Mouse (Mus musculus) CH12.LX (cell line): ENCODE results near the gene Opcml. TPM values are rescaled to one million over a fixed set of nuclear protein-coding genes. Genes with fewer than 3 reads are reported as not detected.

Source experiments
- DNase-seq: peaks from one replicate; pipeline ENCODE4 v3.0.0-alpha.2; 2013; ENCODE audit errors: extremely low read depth
- H3K27ac ChIP-seq: 2 replicates; pipeline ENCODE4 v1.5.1; 2012; ENCODE audit warnings: low read depth, mild to moderate bottlenecking, control low read depth, moderate library complexity; ENCODE audit not compliant: insufficient read depth
- H3K27me3 ChIP-seq: replicated peaks from 2 replicates; pipeline ENCODE3; 2012; ENCODE audit warnings: inconsistent platforms
- H3K36me3 ChIP-seq, 2 experiments: replicated peaks in 1 of 2; 2 replicates each; pipeline versions ENCODE3 to v1.6.1; 2012; ENCODE audit warnings: inconsistent platforms in 1 of 2, low read length in 1 of 2, mild to moderate bottlenecking in 1 of 2, mixed read lengths in 1 of 2, moderate library complexity in 1 of 2; ENCODE audit not compliant: control insufficient read depth in 1 of 2, insufficient read depth in 1 of 2
- H3K4me1 ChIP-seq, 2 experiments: 2 replicates each; pipeline ENCODE4 v1.6.1; 2012; ENCODE audit warnings: inconsistent platforms in 1 of 2, moderate library complexity in 1 of 2; ENCODE audit not compliant: insufficient read depth in 2 of 2, control insufficient read depth in 1 of 2
- H3K4me2 ChIP-seq: 2 replicates; pipeline ENCODE4 v1.6.1; 2012; ENCODE audit warnings: low read depth, mild to moderate bottlenecking, control low read depth; ENCODE audit not compliant: poor library complexity, insufficient read depth, severe bottlenecking
- H3K4me3 ChIP-seq, 3 experiments: fragments of 150-350 bp in 1 of 3; sonication (generic) in 1 of 3; replicated peaks in 1 of 3; 2 replicates each; pipeline versions ENCODE3 to v1.5.1; 2011 to 2012; ENCODE audit warnings: low read depth in 2 of 3, low read length in 2 of 3, mild to moderate bottlenecking in 2 of 3, moderate library complexity in 2 of 3, control low read depth in 1 of 3, improper control_type of control experiment in 1 of 3, inconsistent platforms in 1 of 3, mixed read lengths in 1 of 3; ENCODE audit not compliant: poor library complexity in 1 of 3
- H3K79me2 ChIP-seq: replicated peaks from 2 replicates; pipeline ENCODE4 v1.6.1; 2012; ENCODE audit warnings: mild to moderate bottlenecking, moderate library complexity; ENCODE audit not compliant: control insufficient read depth, poor library complexity, insufficient read depth, severe bottlenecking; ENCODE audit errors: extremely low read depth
- H3K9ac ChIP-seq: 2 replicates; pipeline ENCODE4 v1.6.1; 2012; ENCODE audit warnings: low read depth, mild to moderate bottlenecking, control low read depth, moderate library complexity; ENCODE audit not compliant: insufficient read depth
- H3K9me3 ChIP-seq: replicated peaks from 2 replicates; pipeline ENCODE3; 2012; ENCODE audit warnings: low read length, inconsistent platforms, mixed read lengths
- CHD1 ChIP-seq: IDR thresholded peaks from 2 replicates; pipeline ENCODE4 v1.6.1; 2012; ENCODE audit warnings: low read depth, low read length, improper control_type of control experiment, inconsistent platforms
- CTCF ChIP-seq, 2 experiments: IDR thresholded peaks in 1 of 2; conservative IDR thresholded peaks in 1 of 2; 2 replicates each; pipeline ENCODE4 v1.5.1; 2011 to 2012; ENCODE audit warnings: low read depth in 2 of 2, low read length in 2 of 2, improper control_type of control experiment in 1 of 2, inconsistent platforms in 1 of 2, mild to moderate bottlenecking in 1 of 2, moderate library complexity in 1 of 2
- E2F4 ChIP-seq: IDR thresholded peaks from 2 replicates; pipeline ENCODE4 v1.6.1; 2011; ENCODE audit warnings: low read depth, low read length, improper control_type of control experiment; ENCODE audit not compliant: insufficient replicate concordance
- ETS1 ChIP-seq: conservative IDR thresholded peaks from 2 replicates; pipeline ENCODE4 v1.6.1; 2012; ENCODE audit warnings: low read depth, mild to moderate bottlenecking, inconsistent platforms, low read length, improper control_type of control experiment, moderate library complexity
- IRF4 ChIP-seq: IDR thresholded peaks from 2 replicates; pipeline ENCODE4 v1.6.1; 2014; ENCODE audit warnings: low read depth, mild to moderate bottlenecking, inconsistent platforms, low read length, improper control_type of control experiment
- JUN ChIP-seq: IDR thresholded peaks from 2 replicates; pipeline ENCODE4 v1.6.1; 2011; ENCODE audit warnings: low read depth, mild to moderate bottlenecking, low read length, improper control_type of control experiment, moderate library complexity; ENCODE audit not compliant: insufficient read depth
- KAT2A ChIP-seq: IDR thresholded peaks from 2 replicates; pipeline ENCODE4 v1.6.1; 2012; ENCODE audit warnings: low read length, improper control_type of control experiment, inconsistent platforms; ENCODE audit not compliant: insufficient replicate concordance
- MAFK ChIP-seq: IDR thresholded peaks from 2 replicates; pipeline ENCODE4 v1.6.1; 2011; ENCODE audit warnings: low read length, improper control_type of control experiment; ENCODE audit not compliant: insufficient replicate concordance
- MAX ChIP-seq: IDR thresholded peaks from 2 replicates; pipeline ENCODE4 v1.6.1; 2011; ENCODE audit warnings: low read length, improper control_type of control experiment
- MAZ ChIP-seq: IDR thresholded peaks from 2 replicates; pipeline ENCODE4 v1.6.1; 2012; ENCODE audit warnings: low read depth, mild to moderate bottlenecking, inconsistent platforms, low read length, improper control_type of control experiment, moderate library complexity
- MEF2A ChIP-seq: IDR thresholded peaks from 2 replicates; pipeline ENCODE4 v1.6.1; 2014; ENCODE audit warnings: low read depth, mild to moderate bottlenecking, inconsistent platforms, low read length, improper control_type of control experiment, borderline replicate concordance
- MXI1 ChIP-seq: IDR thresholded peaks from 2 replicates; pipeline ENCODE4 v1.6.1; 2011; ENCODE audit warnings: mild to moderate bottlenecking, low read depth, low read length, improper control_type of control experiment
- MYC ChIP-seq: IDR thresholded peaks from 2 replicates; pipeline ENCODE4 v1.6.1; 2011; ENCODE audit warnings: low read depth, mild to moderate bottlenecking, improper control_type of control experiment, low read length
- NELFE ChIP-seq: IDR thresholded peaks from 2 replicates; pipeline ENCODE4 v1.6.1; 2011; ENCODE audit warnings: low read depth, low read length, improper control_type of control experiment
- PAX5 ChIP-seq: IDR thresholded peaks from 2 replicates; pipeline ENCODE4 v1.6.1; 2012; ENCODE audit warnings: low read length, inconsistent platforms, mixed read lengths
- POLR2A ChIP-seq: IDR thresholded peaks from 2 replicates; pipeline ENCODE4 v1.6.1; 2011; ENCODE audit warnings: low read depth, mild to moderate bottlenecking, improper control_type of control experiment, low read length
- POLR2AphosphoS2 ChIP-seq: IDR thresholded peaks from 2 replicates; pipeline ENCODE4 v1.6.1; 2011; ENCODE audit warnings: low read depth, low read length, improper control_type of control experiment
- RAD21 ChIP-seq: IDR thresholded peaks from 2 replicates; pipeline ENCODE4 v1.6.1; 2011; ENCODE audit warnings: low read depth, mild to moderate bottlenecking, low read length, improper control_type of control experiment, moderate library complexity
- RCOR1 ChIP-seq: conservative IDR thresholded peaks from 2 replicates; pipeline ENCODE4 v1.6.1; 2012; ENCODE audit warnings: low read depth, mild to moderate bottlenecking, inconsistent platforms, low read length, improper control_type of control experiment
- SMC3 ChIP-seq: IDR thresholded peaks from 2 replicates; pipeline ENCODE4 v1.6.1; 2011; ENCODE audit warnings: low read depth, low read length, improper control_type of control experiment
- TBP ChIP-seq: conservative IDR thresholded peaks from 2 replicates; pipeline ENCODE4 v1.6.1; 2011; ENCODE audit warnings: low read depth, low read length, improper control_type of control experiment
- USF1 ChIP-seq: IDR thresholded peaks from 2 replicates; pipeline ENCODE4 v1.6.1; 2014; ENCODE audit warnings: low read depth, mild to moderate bottlenecking, inconsistent platforms, low read length, improper control_type of control experiment
- USF2 ChIP-seq: conservative IDR thresholded peaks from 2 replicates; pipeline ENCODE4 v1.6.1; 2011; ENCODE audit warnings: low read depth, low read length, improper control_type of control experiment
- ZKSCAN1 ChIP-seq: IDR thresholded peaks from 2 replicates; pipeline ENCODE4 v1.6.1; 2012; ENCODE audit warnings: low read depth, inconsistent platforms, low read length, improper control_type of control experiment, borderline replicate concordance
- dilution Hi-C: fragments of 300-500 bp; cut with MboI; formaldehyde crosslinking; loops from 2 replicates; pipeline ENCODE4 v1.14.3; 2020; ENCODE audit warnings: low sequenced_read_pairs; ENCODE audit not compliant: extremely low pct_unique_long_range_greater_than_20kb, extremely low pct_ligation_motif_present
- in situ Hi-C: fragments of 300-500 bp; cut with MboI; formaldehyde crosslinking; loops from 3 replicates; pipeline ENCODE4 v1.14.3; 2019; ENCODE audit warnings: low sequenced_read_pairs, low pct_ligation_motif_present, low pct_unique_long_range_greater_than_20kb, mixed read lengths
- polyA plus RNA-seq: library from polyadenylated mRNA; unstranded; fragments of >175 nt; gene quantifications from 2 replicates; pipeline ENCODE4 v1.2.1, GENCODE M21; 2012; ENCODE audit warnings: low read depth; ENCODE audit not compliant: insufficient read length
- total RNA-seq, 2 experiments: library from RNA; depleted of rRNA; stranded (reverse); fragments of 300-350 nt in 1 of 2; fragments of >200 nt in 1 of 2; gene quantifications; 2 replicates each; pipeline ENCODE4 v1.2.3; 2012 to 2014

Gene Opcml
- total and polyA plus RNA-seq, 3 experiments = 0.34 to 0.60 TPM; not detected in 1

DNA sequence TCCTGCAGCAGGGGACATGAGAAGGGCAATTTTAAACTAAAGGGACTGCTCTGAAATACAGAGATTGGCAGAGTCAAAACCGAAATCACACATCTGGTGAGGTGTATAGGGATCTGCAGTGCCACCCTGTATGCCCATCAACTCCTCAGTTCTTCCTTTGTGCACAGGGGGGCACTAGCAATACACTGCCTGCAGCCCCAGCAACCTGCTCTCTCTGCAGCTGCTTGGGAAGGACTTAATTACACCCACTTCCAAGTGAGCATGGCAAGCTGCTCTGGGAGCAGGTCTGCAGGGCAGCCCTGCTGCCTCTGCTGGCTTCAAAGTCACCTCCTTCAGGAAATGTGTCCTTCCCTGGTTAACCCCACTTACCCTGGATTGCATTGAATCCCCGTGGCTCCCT is 1147.4 kb downstream of the Opcml start:
- DNase-seq = no peak
- Histone ChIP-seq H3K27ac (no peak overlapping the region), H3K4me1 (no peaks in the 10 kb centered on the region), H3K9ac (no peak overlapping the region)
- in situ Hi-C loops = no loop called here
- TF ChIP-seq MAX = no peak
- no peak for TF ChIP-seq IRF4
- TF ChIP-seq USF1 = no peak
- TF ChIP-seq POLR2AphosphoS2 = no peak
- no peak for TF ChIP-seq MXI1
- no peak for TF ChIP-seq JUN
- TF ChIP-seq CHD1 = no peak
- TF ChIP-seq MYC = no peak
- no peak for TF ChIP-seq RAD21
- TF ChIP-seq, all 38 proteins: peak for 0
- no peaks in the 10 kb centered on the region for H3K79me2 ChIP-seq
- H3K27me3 ChIP-seq = no peaks in the 10 kb centered on the region
- H3K9me3 ChIP-seq = peaks cover 57% of the 10 kb centered on the region
- H3K36me3 ChIP-seq = no peaks in the 10 kb centered on the region
- dilution Hi-C loops = no loop called here
- no peak overlapping the region for H3K4me2 ChIP-seq
- H3K4me3 ChIP-seq = no peak overlapping the region

DNA sequence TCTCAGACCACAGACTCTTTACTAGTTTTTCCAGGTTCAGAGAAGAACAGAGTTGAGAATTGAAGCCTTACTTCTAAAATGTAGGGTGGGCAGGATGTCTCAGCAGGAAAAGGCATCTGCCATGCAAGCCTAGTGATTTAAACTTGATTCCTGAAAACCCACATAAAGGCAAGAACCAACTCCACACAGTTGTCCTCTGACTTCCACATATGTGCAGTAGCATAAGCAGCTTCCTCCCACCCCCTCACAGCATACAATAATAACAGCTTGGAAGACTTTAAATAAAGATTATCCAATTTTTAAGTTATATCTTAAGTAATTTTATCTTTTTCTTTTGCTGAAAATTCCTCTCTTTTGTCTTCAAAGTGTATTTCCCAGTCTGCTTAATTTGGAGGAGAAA is 1150.3 kb downstream of the Opcml start:
- Histone ChIP-seq H3K4me2 (no peak overlapping the region), H3K9me3 (peaks cover 65% of the 10 kb centered on the region), H3K27me3 (no peaks in the 10 kb centered on the region), H3K36me3 (no peaks in the 10 kb centered on the region), H3K9ac (no peak overlapping the region), H3K27ac (no peak overlapping the region), H3K79me2 (no peaks in the 10 kb centered on the region), H3K4me1 (no peaks in the 10 kb centered on the region)
- no peak for DNase-seq
- dilution Hi-C loops (no loop called here), in situ Hi-C loops (no loop called here)
- TF ChIP-seq NELFE = no peak
- TF ChIP-seq SMC3 = no peak
- TF ChIP-seq RCOR1 = no peak
- TF ChIP-seq POLR2A = no peak
- no peak for TF ChIP-seq E2F4
- TF ChIP-seq KAT2A = no peak
- no peak for TF ChIP-seq TBP
- no peak for TF ChIP-seq ZKSCAN1
- no peak for TF ChIP-seq MAZ
- no peak for TF ChIP-seq IRF4
- TF ChIP-seq CTCF (conservative IDR thresholded peaks at IDR 0.05 in 1 of 2, IDR thresholded peaks at IDR 0.05 in 1 of 2; ENCODE audit: low read depth in 2 of 2, low read length in 2 of 2) = no peak
- TF ChIP-seq RAD21 = no peak
- TF ChIP-seq PAX5 = no peak
- TF ChIP-seq MAFK = no peak
- no peak for TF ChIP-seq USF2
- TF ChIP-seq MEF2A = no peak
- no peak for TF ChIP-seq MAX
- TF ChIP-seq ETS1 = no peak
- TF ChIP-seq, all 38 proteins: peak for 0
- H3K4me3 ChIP-seq = no peak overlapping the region
